Mouse (Mus musculus) adrenal gland, adult 8-10 months (tissue): Measurements from ENCODE around the gene Fam81b. TPM values are rescaled to one million over a fixed set of nuclear protein-coding genes. Genes with fewer than 3 reads are reported as not detected.

Experiments used
- DNase-seq: peaks from one replicate; pipeline ENCODE4 v3.0.0; 2022
- microRNA-seq, 2 experiments: library from miRNA; unstranded; fragments of <30 nt; microRNA quantifications; one replicate each; pipeline ENCODE4 v1.2.0; 2022
- total RNA-seq, 4 experiments: library from RNA; stranded (reverse); gene quantifications; 2 replicates each; pipeline ENCODE4 v1.2.4; 2022

The Fam81b gene
- total RNA-seq, 4 experiments from 2014 or later: not detected

- DNase-seq: no peak
Observed at GRCm38 (mm10) chr13:76190273-76190672, 114.6 kb downstream of the Fam81b start.

- no peak for DNase-seq
Observed at GRCm38 (mm10) chr13:76189190-76189589, 115.7 kb downstream of the Fam81b start.

DNA sequence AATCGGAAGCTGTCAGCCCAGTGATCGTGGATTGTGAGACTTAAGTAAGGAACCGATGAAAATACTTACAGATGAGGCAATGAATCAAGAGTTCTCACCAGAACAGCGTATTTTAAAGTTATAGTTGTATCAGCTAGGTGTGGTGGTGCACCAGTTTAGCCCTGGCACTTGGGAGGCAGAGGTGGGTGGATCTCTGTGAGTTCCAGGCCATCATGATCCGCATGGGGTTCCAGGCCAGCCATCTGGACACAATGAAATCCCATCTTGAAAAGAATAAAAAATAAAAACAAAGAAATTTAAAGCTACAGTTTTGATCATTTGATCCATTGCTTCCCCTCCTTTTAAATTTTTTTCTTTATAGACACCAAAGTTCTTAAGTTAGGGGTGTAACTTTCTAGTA is 117.2 kb downstream of the Fam81b start:
- DNase-seq: no peak

DNA sequence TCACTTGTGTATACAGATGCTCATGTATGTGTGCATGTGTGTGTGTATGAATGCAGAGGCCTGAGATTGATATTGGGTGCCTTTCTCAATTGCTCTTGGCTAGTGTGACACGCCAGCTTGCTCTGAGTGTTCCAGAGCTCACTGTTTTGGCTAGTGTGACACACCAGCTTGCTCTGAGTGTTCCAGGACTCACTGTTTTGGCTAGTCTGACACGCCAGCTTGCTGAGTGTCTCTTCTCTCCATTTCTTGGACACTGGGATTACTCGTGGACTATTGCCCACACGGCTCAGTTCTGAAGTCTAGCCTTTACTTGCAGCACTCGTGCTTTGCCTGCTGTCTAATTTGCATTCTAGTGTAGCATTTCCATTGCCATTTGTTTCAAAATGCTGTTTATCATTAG is 126.2 kb downstream of the Fam81b start:
- no peak for DNase-seq

GRCm38 (mm10) chr13:76174297-76174696 is 130.6 kb downstream of the Fam81b start:
- DNase-seq: no peak

GRCm38 (mm10) chr13:76160587-76160986 is 144.3 kb downstream of the Fam81b start:
- DNase-seq: no peak

DNA sequence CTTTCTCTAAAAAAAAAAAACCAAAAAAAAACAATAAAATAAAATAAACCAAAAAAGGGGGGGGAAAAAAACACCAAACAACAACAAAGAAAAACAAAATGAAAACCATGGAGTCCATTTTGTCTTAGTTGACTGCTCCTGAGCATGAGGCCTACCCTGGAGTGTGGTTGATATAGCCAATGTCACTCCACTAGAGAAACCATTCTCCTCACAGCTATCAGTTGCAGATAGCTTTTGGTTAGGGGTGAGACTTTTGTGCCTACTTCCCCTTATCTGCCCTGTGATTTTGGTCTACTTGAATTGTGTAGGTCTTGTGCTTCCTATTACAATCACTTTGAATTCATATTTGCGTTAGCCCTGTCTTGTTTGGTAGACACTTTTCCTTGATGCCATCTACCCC is 147.4 kb downstream of the Fam81b start:
- no peak for DNase-seq

DNA sequence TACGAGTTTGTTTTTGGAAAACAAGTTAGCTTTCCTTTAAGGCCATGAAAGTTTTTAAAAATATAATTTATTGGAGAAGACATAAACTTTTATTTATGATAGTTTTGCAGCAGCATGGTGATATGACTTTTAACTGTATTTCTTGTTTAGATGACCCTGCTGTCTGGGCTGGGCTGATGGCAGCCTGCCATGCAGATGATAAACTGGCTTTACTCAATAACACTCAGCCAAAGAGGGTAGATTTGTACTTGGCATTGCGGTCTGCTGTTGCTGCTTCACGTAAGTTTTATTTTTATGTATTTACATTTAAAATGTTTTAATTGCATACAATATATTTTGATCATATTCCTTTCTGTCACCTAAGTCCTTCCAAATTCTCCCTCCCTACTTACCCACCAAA is 147.8 kb downstream of the Fam81b start:
- DNase-seq: peak; percentile 80

Small RNA genes lying within 50 kb of the gene (microRNA-seq; reads per million reads assigned to microRNA genes)
- gene Gm24025: 0 reads per million in 2 experiments

Other genes starting within 250 kb of the Fam81b start
- gene Gpr150, start 248.1 kb downstream of the Fam81b start, total RNA-seq: under 1 TPM in 1 of 4 experiments, not detected in 3; 0.13 TPM
- gene Arsk, start 206.4 kb downstream of the Fam81b start, total RNA-seq: 10 to 100 TPM in 3 of 4 experiments, 1 to 10 TPM in 1; 9.4 to 17.4 (median 12.3) TPM
- gene Ttc37, start 206.3 kb downstream of the Fam81b start, total RNA-seq: 10 to 100 TPM; 26.6 to 31.6 (median 30.5) TPM
- gene Mctp1, start 79.5 kb upstream of the Fam81b start, total RNA-seq: 1 to 10 TPM; 1.5 to 3.8 (median 2.7) TPM